Mouse (Mus musculus) G1E (cell line): ENCODE measurements around the gene Gjd3. TPM values are rescaled to one million over a fixed set of nuclear protein-coding genes. Genes with fewer than 3 reads are reported as not detected.

Experiments used
- ATAC-seq: 2 replicates; pipeline ENCODE4 v1.8.0; 2016; ENCODE audit warnings: mild to moderate bottlenecking; ENCODE audit not compliant: insufficient number of reproducible peaks, poor library complexity, low FRiP score, severe bottlenecking; ENCODE audit errors: extremely low read depth
- DNase-seq: peaks from one replicate; pipeline ENCODE4 v3.0.0; 2012; ENCODE audit warnings: low spot score
- H3K27me3 ChIP-seq: 2 replicates; pipeline ENCODE4 v1.6.1; 2012; ENCODE audit warnings: mild to moderate bottlenecking, low read length, inconsistent platforms; ENCODE audit not compliant: insufficient read depth
- H3K36me3 ChIP-seq: replicated peaks from 2 replicates; pipeline ENCODE3; 2012; ENCODE audit warnings: mild to moderate bottlenecking, inconsistent platforms
- H3K4me1 ChIP-seq: 2 replicates; pipeline ENCODE4 v1.6.1; 2012; ENCODE audit warnings: low read depth, low read length, inconsistent platforms, mixed read lengths; ENCODE audit not compliant: insufficient read depth
- H3K4me3 ChIP-seq: 2 replicates; pipeline ENCODE4 v1.5.1; 2012; ENCODE audit warnings: low read depth, mild to moderate bottlenecking, inconsistent platforms, low read length, moderate library complexity, mixed read lengths
- H3K9me3 ChIP-seq: replicated peaks from 2 replicates; pipeline ENCODE4 v1.6.1; 2012; ENCODE audit warnings: inconsistent platforms
- CTCF ChIP-seq: IDR thresholded peaks from 2 replicates; pipeline ENCODE4 v1.5.1; 2012; ENCODE audit warnings: low read depth, low read length, inconsistent platforms, mixed read lengths
- GATA1 ChIP-seq: IDR thresholded peaks from 2 replicates; pipeline ENCODE4 v1.6.1; 2012; ENCODE audit warnings: borderline replicate concordance, low read length, inconsistent platforms, mixed read lengths
- GATA2 ChIP-seq: IDR thresholded peaks from 2 replicates; pipeline ENCODE4 v1.6.1; 2012; ENCODE audit warnings: low read depth, low read length, inconsistent platforms, borderline replicate concordance
- POLR2AphosphoS5 ChIP-seq: IDR thresholded peaks from 2 replicates; pipeline ENCODE4 v1.6.1; 2012; ENCODE audit warnings: low read depth, low read length, inconsistent platforms; ENCODE audit not compliant: insufficient replicate concordance
- TAL1 ChIP-seq: conservative IDR thresholded peaks from 2 replicates; pipeline ENCODE4 v1.6.1; 2012; ENCODE audit warnings: low read depth, low read length, inconsistent platforms, mixed read lengths
- polyA plus RNA-seq: library from polyadenylated mRNA; stranded (reverse); fragments of >175 nt; gene quantifications from 2 replicates; pipeline ENCODE4 v1.2.3, GENCODE M21; 2012
- total RNA-seq, 2 experiments: library from RNA; stranded (forward) in 1 of 2; stranded (reverse) in 1 of 2; fragments of 200-1000 nt in 1 of 2; fragments of >200 nt in 1 of 2; fragmentation: Nextera tagmentation in 1 of 2; gene quantifications; 2 replicates each; pipeline ENCODE4 v1.2.3; 2014 to 2017

Gjd3 gene
- total and polyA plus RNA-seq, 3 experiments: not detected

GRCm38 (mm10) chr11:99022384-99022933 lies 39.6 kb upstream of the Gjd3 start:
- Histone ChIP-seq H3K4me3 (peak overlapping the region; percentile 83), H3K36me3 (peaks cover 49% of the 10 kb centered on the region), H3K27me3 (peaks cover 2% of the 10 kb centered on the region; the same call in 1 of the 2 replicates), H3K9me3 (peaks cover 4% of the 10 kb centered on the region; the same call in 1 of the 2 replicates), H3K4me1 (peaks cover 40% of the 10 kb centered on the region)
- no peak for ATAC-seq
- no peak for DNase-seq
- TF ChIP-seq POLR2AphosphoS5: no peak
- TF ChIP-seq GATA2: no peak
- no peak for TF ChIP-seq CTCF

DNA sequence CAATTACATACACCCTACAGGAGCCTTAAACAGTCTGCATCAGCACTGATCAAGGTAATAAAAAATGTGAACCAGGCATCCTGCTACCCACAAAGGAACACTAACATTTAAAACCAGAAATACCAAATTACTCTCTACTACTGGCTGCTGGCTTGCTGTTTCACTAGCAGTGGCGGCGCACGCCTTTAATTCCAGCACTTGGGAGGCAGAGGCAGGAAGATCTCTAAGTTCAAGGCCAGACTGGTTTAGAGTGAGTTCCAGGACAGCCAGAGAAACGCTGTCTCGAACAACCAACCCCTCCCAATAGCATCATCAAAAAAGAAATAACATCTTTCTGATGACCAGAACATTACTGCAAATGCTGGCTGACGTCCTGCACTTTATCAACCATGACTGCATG lies 37.0 kb upstream of the Gjd3 start:
- Histone ChIP-seq H3K4me3 (no peak overlapping the region), H3K27me3 (no peaks in the 10 kb centered on the region), H3K4me1 (peaks cover 43% of the 10 kb centered on the region), H3K36me3 (peaks cover 74% of the 10 kb centered on the region), H3K9me3 (peaks cover 4% of the 10 kb centered on the region; the same call in 1 of the 2 replicates)
- DNase-seq (no peak), ATAC-seq (no peak)
- TF ChIP-seq POLR2AphosphoS5 (no peak), GATA2 (no peak)

DNA sequence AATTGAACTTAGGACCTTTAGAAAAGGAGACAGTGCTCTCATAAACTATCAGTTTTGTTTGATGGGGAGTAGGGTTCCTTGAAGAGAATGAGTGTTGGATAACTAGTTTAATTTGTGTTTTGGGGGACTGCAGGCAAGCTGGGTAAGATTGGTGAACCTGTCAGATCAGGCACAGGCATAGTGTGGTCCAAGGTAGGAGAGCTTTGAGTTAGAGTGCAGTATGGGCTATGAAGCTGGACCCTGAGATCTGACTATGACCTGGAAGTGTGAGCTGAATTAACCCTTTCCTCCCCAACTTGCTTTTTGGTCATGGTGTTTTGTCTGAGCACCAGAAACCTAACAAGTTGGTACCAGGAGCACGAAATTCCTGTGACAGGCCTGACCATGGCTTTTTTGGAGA lies 31.0 kb upstream of the Gjd3 start:
- Histone ChIP-seq H3K27me3 (no peaks in the 10 kb centered on the region), H3K4me3 (no peak overlapping the region), H3K36me3 (peaks cover 99% of the 10 kb centered on the region), H3K9me3 (no peaks in the 10 kb centered on the region), H3K4me1 (peaks cover 33% of the 10 kb centered on the region)
- TF ChIP-seq GATA1: no peak
- no peak for TF ChIP-seq POLR2AphosphoS5
- no peak for TF ChIP-seq CTCF
- no peak for TF ChIP-seq GATA2
- TF ChIP-seq TAL1: no peak
- ATAC-seq (no peak), DNase-seq (no peak)

DNA sequence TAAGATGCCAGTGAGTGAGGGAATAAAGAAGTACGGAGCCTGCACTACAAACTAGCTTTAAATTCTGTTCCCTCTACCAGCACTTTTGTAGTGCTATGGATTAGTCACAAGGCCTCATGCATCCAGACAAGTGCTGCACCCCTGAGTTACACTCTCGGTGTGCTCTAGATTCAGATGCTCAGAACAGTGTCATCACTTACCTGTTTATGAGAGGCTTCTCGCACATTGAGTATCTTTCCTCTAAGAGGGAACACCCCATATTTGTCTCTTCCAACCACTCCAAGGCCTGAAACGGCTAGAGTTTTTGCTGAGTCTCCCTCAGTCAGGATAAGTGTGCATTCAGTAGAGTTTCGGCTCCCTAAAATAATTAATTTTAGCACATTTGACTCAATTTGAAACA lies 27.9 kb upstream of the Gjd3 start:
- ATAC-seq: no peak
- H3K27me3 ChIP-seq: no peaks in the 10 kb centered on the region
- TF ChIP-seq GATA1 (no peak), CTCF (no peak), TAL1 (no peak), GATA2 (no peak), POLR2AphosphoS5 (no peak)
- H3K4me1 ChIP-seq: peaks cover 25% of the 10 kb centered on the region
- no peaks in the 10 kb centered on the region for H3K9me3 ChIP-seq
- no peak overlapping the region for H3K4me3 ChIP-seq
- H3K36me3 ChIP-seq: peaks cover 98% of the 10 kb centered on the region
- DNase-seq: no peak

DNA sequence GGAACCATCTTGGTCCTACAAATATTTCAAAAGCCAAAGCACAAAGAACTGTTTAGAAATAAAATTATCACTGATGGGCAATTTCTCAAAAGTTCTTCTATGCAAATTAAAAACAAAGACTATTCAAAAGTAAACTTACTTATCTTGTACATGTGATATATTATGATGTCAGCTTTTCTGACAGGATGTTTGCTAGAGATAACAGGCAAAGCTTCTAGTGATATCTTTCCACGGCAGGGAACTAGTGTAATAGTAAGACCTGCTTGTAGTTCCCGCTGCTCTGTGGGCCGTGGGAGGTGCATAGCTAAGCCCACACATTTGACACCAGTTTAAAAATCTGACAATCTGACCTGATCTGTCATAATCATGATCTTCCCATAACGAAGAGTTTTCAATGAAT lies 27.3 kb upstream of the Gjd3 start:
- TF ChIP-seq CTCF (no peak), TAL1 (peak; percentile 28), POLR2AphosphoS5 (no peak)
- H3K9me3 ChIP-seq: no peaks in the 10 kb centered on the region
- ATAC-seq: peak; percentile 66; the same call in 1 of the 2 replicates
- peaks cover 25% of the 10 kb centered on the region for H3K4me1 ChIP-seq
- peaks cover 98% of the 10 kb centered on the region for H3K36me3 ChIP-seq
- H3K4me3 ChIP-seq: no peak overlapping the region
- no peak for DNase-seq
- no peaks in the 10 kb centered on the region for H3K27me3 ChIP-seq

DNA sequence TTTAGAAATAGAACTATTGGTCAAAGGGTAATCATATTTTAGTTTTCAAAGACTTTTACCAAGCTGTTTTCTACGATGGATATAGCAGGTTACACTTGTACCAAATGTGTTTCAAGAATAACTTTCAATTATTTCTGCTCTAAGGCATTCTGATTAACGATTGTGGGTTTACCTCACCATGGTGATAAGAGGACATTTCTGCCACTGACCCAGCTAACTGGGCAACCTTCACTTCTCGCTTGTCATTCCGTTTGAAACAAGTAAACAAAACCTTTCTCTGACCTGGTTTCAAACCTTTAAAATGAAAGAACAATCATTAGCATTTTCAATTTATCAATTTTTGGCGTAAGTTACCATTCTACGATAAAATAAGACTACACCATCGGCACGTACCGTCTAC lies 24.0 kb upstream of the Gjd3 start:
- Histone ChIP-seq H3K4me3 (no peak overlapping the region), H3K4me1 (peaks cover 13% of the 10 kb centered on the region), H3K27me3 (no peaks in the 10 kb centered on the region), H3K36me3 (peaks cover 98% of the 10 kb centered on the region), H3K9me3 (no peaks in the 10 kb centered on the region)
- TF ChIP-seq GATA2 (no peak), GATA1 (no peak), TAL1 (no peak), CTCF (no peak), POLR2AphosphoS5 (no peak)
- ATAC-seq (no peak), DNase-seq (no peak)

- Histone ChIP-seq H3K36me3 (peaks cover 99% of the 10 kb centered on the region), H3K4me3 (no peak overlapping the region), H3K4me1 (peaks cover 2% of the 10 kb centered on the region; the same call in 1 of the 2 replicates), H3K27me3 (no peaks in the 10 kb centered on the region), H3K9me3 (no peaks in the 10 kb centered on the region)
- TF ChIP-seq POLR2AphosphoS5 (no peak), CTCF (no peak), GATA2 (no peak), TAL1 (no peak), GATA1 (no peak)
- no peak for ATAC-seq
- no peak for DNase-seq
Measured at GRCm38 (mm10) chr11:98999243-98999642, 16.4 kb upstream of the Gjd3 start.
